Mouse (Mus musculus): ENCODE data around the gene Cfap97. TPM values are rescaled to one million over a fixed set of nuclear protein-coding genes. Genes with fewer than 3 reads are reported as not detected.

Cfap97 gene
- total and polyA plus RNA-seq, 3 experiments: 8.5 to 9.3 TPM; not detected in 1

GRCm38 (mm10) chr8:46216838-46217237 lies 65.3 kb downstream of the Cfap97 start (continued):
- no peak for TF ChIP-seq MYB (IDR thresholded peaks at IDR 0.05; ENCODE audit: low read depth, low read length)
- no peak for TF ChIP-seq MAFK (IDR thresholded peaks at IDR 0.05; ENCODE audit: borderline replicate concordance, low read depth, low read length)

DNA sequence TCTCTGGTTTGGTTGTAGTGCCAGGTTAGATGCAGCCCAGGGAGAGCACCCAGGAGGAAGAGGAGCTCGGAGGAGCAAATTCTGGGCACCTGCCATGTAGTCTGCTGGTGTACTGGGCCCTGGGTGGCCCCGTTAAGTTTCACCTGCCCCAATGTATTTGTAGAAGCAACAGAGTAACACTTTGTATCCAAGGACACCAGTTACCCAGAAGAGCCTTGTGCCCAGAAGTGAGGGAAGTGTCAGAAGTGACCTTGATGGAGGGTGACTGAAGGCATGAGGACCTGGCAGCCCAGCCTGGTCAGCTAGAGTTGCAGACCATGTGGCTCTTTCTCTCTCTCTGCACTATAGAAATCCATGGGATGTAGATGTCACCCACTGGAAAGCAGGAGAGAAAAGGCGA lies 69.0 kb downstream of the Cfap97 start:
- Histone ChIP-seq H3K36me3 (ENCODE audit: control insufficient read depth in 1 of 2, insufficient read depth in 2 of 2, low read length in 2 of 2) (peaks cover 0 to 4% of the 10 kb centered on the region in 2 experiments; a peak in 2 of 4 replicates), H3K27me3 (ENCODE audit: control insufficient read depth in 1 of 2, insufficient read depth in 2 of 2, low read length in 2 of 2) (no peaks in the 10 kb centered on the region; a peak in 2 of 4 replicates), H3K9ac (ENCODE audit: control insufficient read depth, low read depth, low read length, poor library complexity, severe bottlenecking) (no peak overlapping the region), H3K9me3 (replicated peaks; ENCODE audit: insufficient read depth, low read length) (no peaks in the 10 kb centered on the region), H3K4me1 (ENCODE audit: control insufficient read depth in 1 of 2, insufficient read depth in 2 of 2, low read length in 2 of 2) (peaks cover 2 to 3% of the 10 kb centered on the region in 2 experiments; a peak in 2 of 4 replicates), H3K79me2 (ENCODE audit: control insufficient read depth, insufficient read depth, low read length, poor library complexity) (no peaks in the 10 kb centered on the region; the same call in 1 of the 2 replicates), H3K27ac (ENCODE audit: control insufficient read depth, low read depth, low read length) (no peak overlapping the region), H3K4me3 (ENCODE audit: control insufficient read depth in 1 of 2, insufficient read depth in 1 of 2, low read depth in 2 of 2, low read length in 2 of 2) (no peak overlapping the region)
- DNase-seq (ENCODE audit: low read depth, low spot score): no peak
- no peak for TF ChIP-seq HCFC1 (IDR thresholded peaks at IDR 0.05; ENCODE audit: low read depth, low read length)
- no peak for TF ChIP-seq CTCF (IDR thresholded peaks at IDR 0.05 in 2 of 3, conservative IDR thresholded peaks at IDR 0.05 in 1 of 3; ENCODE audit: control insufficient read depth in 1 of 3, insufficient read depth in 1 of 3, low read depth in 2 of 3, low read length in 3 of 3, poor library complexity in 1 of 3, severe bottlenecking in 1 of 3)
- no peak for TF ChIP-seq UBTF (IDR thresholded peaks at IDR 0.05; ENCODE audit: borderline replicate concordance, insufficient read depth, low read depth, low read length)
- TF ChIP-seq SMC3 (IDR thresholded peaks at IDR 0.05; ENCODE audit: low read depth, low read length): no peak
- no peak for TF ChIP-seq KAT2A (conservative IDR thresholded peaks at IDR 0.05; ENCODE audit: low read depth, low read length)
- no peak for TF ChIP-seq TCF12 (IDR thresholded peaks at IDR 0.05; ENCODE audit: low read depth, low read length)
- TF ChIP-seq MAFK (IDR thresholded peaks at IDR 0.05; ENCODE audit: borderline replicate concordance, low read depth, low read length): no peak
- no peak for TF ChIP-seq RAD21 (IDR thresholded peaks at IDR 0.05; ENCODE audit: low read depth, low read length)
- TF ChIP-seq CHD1 (IDR thresholded peaks at IDR 0.05; ENCODE audit: low read depth, low read length): no peak
- no peak for TF ChIP-seq MEF2A (IDR thresholded peaks at IDR 0.05; ENCODE audit: extremely low read depth, insufficient replicate concordance, low read depth, low read length, poor library complexity, severe bottlenecking)
- no peak for TF ChIP-seq MXI1 (IDR thresholded peaks at IDR 0.05; ENCODE audit: low read depth, low read length)
- TF ChIP-seq GATA1 (IDR thresholded peaks at IDR 0.05; ENCODE audit: low read depth, low read length): no peak
- TF ChIP-seq MAX (IDR thresholded peaks at IDR 0.05; ENCODE audit: low read length): no peak
- no peak for TF ChIP-seq GABPA (IDR thresholded peaks at IDR 0.05; ENCODE audit: low read depth, low read length)
- TF ChIP-seq MYB (IDR thresholded peaks at IDR 0.05; ENCODE audit: low read depth, low read length): no peak
- TF ChIP-seq TBP (IDR thresholded peaks at IDR 0.05; ENCODE audit: low read depth, low read length): no peak
- TF ChIP-seq POLR2A (IDR thresholded peaks at IDR 0.05; ENCODE audit: control insufficient read depth in 1 of 2, insufficient read depth in 1 of 2, low read depth in 1 of 2, low read length in 2 of 2, poor library complexity in 1 of 2): no peak
- TF ChIP-seq ELF1 (IDR thresholded peaks at IDR 0.05; ENCODE audit: low read depth, low read length): no peak

DNA sequence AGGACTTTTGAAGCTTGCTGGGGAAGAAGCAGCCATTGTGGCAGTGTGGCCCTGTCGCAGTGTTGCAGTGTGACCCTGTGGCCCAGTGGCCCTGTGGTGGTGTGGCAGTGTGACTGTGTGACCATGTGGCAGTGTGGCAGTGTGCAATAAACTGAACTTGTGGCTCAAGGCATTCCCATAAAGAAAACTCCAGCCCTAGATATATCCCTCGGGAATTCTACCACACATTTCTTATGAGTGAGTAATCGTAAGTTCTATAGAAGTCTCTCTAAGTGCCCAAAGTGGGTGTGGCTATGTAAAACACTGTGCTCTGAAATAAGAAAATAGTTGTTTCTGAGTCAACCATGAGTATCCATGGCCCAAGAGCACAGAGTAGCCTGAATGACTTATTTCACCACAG lies 73.9 kb downstream of the Cfap97 start:
- Histone ChIP-seq H3K36me3 (ENCODE audit: control insufficient read depth in 1 of 2, insufficient read depth in 2 of 2, low read length in 2 of 2) (no peaks in the 10 kb centered on the region), H3K4me3 (ENCODE audit: control insufficient read depth in 1 of 2, insufficient read depth in 1 of 2, low read depth in 2 of 2, low read length in 2 of 2) (no peak overlapping the region), H3K9me3 (replicated peaks; ENCODE audit: insufficient read depth, low read length) (no peaks in the 10 kb centered on the region), H3K27me3 (ENCODE audit: control insufficient read depth in 1 of 2, insufficient read depth in 2 of 2, low read length in 2 of 2) (no peaks in the 10 kb centered on the region; a peak in 1 of 4 replicates), H3K9ac (ENCODE audit: control insufficient read depth, low read depth, low read length, poor library complexity, severe bottlenecking) (no peak overlapping the region), H3K4me1 (ENCODE audit: control insufficient read depth in 1 of 2, insufficient read depth in 2 of 2, low read length in 2 of 2) (no peaks in the 10 kb centered on the region), H3K79me2 (ENCODE audit: control insufficient read depth, insufficient read depth, low read length, poor library complexity) (no peaks in the 10 kb centered on the region), H3K27ac (ENCODE audit: control insufficient read depth, low read depth, low read length) (no peak overlapping the region)
- no peak for DNase-seq (ENCODE audit: low read depth, low spot score)
- TF ChIP-seq EP300 (IDR thresholded peaks at IDR 0.05; ENCODE audit: low read depth in 1 of 2, low read length in 2 of 2) (no peak), USF1 (IDR thresholded peaks at IDR 0.05; ENCODE audit: low read depth, low read length) (no peak), HCFC1 (IDR thresholded peaks at IDR 0.05; ENCODE audit: low read depth, low read length) (no peak), SMC3 (IDR thresholded peaks at IDR 0.05; ENCODE audit: low read depth, low read length) (no peak), USF2 (IDR thresholded peaks at IDR 0.05; ENCODE audit: borderline replicate concordance in 1 of 2, insufficient read depth in 1 of 2, low read depth in 1 of 2, low read length in 2 of 2) (no peak), MAX (IDR thresholded peaks at IDR 0.05; ENCODE audit: low read length) (no peak), GATA1 (IDR thresholded peaks at IDR 0.05; ENCODE audit: low read depth, low read length) (no peak), GABPA (IDR thresholded peaks at IDR 0.05; ENCODE audit: low read depth, low read length) (no peak), ZMIZ1 (IDR thresholded peaks at IDR 0.05; ENCODE audit: low read depth, low read length) (no peak), MAZ (IDR thresholded peaks at IDR 0.05; ENCODE audit: low read depth, low read length) (no peak), NELFE (IDR thresholded peaks at IDR 0.05; ENCODE audit: low read depth, low read length) (no peak), UBTF (IDR thresholded peaks at IDR 0.05; ENCODE audit: borderline replicate concordance, insufficient read depth, low read depth, low read length) (no peak), MAFK (IDR thresholded peaks at IDR 0.05; ENCODE audit: borderline replicate concordance, low read depth, low read length) (no peak), JUND (IDR thresholded peaks at IDR 0.05; ENCODE audit: low read depth, low read length) (no peak)

Measured in MEL (cell line).